Mouse (Mus musculus): ENCODE measurements around the gene Rbp2. TPM values are rescaled to one million over a fixed set of nuclear protein-coding genes. Genes with fewer than 3 reads are reported as not detected.

Rbp2 gene
- polyA plus RNA-seq, 1 experiment = 0.17 TPM

DNA sequence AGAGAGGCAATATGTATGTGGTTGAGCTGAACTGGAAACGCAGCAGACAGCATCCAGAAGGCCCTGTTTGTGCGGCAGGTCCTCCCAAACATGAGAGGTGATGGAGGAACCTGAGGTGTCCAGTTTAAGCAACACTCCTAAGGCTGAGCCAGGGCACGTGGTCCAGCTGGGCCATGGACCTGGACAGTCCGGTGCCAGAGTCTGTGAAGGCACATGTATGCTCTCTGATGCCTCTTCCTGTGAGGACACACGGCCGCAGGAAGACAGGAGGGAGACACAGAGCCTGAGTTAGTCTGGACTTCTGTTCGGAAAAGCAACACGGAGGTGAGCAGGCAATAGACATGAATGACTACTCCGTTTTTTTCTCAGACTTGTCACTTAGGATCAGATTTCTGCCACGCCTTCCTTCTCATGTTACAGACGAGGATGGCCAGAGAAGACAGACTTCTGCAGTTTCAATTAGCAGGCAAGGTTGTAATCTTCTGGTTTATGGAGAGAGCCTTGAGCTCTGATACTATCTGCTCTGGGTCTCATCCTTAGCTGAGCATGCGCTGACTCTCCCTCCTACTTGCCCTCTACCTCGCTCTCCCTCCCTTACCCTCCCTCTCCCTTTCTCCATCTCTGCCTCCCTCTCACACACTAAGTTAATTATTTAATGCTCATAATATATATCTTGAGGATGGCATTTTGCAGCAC, 52.2 kb downstream of the Rbp2 start:
- H3K4me2 ChIP-seq (ENCODE audit: low read depth) = peak overlapping the region; percentile 44
- no peaks in the 10 kb centered on the region for H3K36me3 ChIP-seq (ENCODE audit: control insufficient read depth, insufficient read depth)
- no peaks in the 10 kb centered on the region for H3K27me3 ChIP-seq (ENCODE audit: control insufficient read depth, insufficient read depth, insufficient read length)
- no peak overlapping the region for H3K4me3 ChIP-seq
- H3K79me2 ChIP-seq (ENCODE audit: control insufficient read depth, insufficient read depth) = no peaks in the 10 kb centered on the region
- H3ac ChIP-seq (ENCODE audit: control insufficient read depth, insufficient read length) = no peak overlapping the region
- TF ChIP-seq SRF (IDR thresholded peaks at IDR 0.05; ENCODE audit: control insufficient read depth, insufficient read length, low read depth) = no peak
- TF ChIP-seq REST (IDR thresholded peaks at IDR 0.05; ENCODE audit: insufficient read depth, insufficient read length) = no peak
- no peak for TF ChIP-seq TCF3 (IDR thresholded peaks at IDR 0.05; ENCODE audit: insufficient read length, low read depth)
- no peak for TF ChIP-seq POLR2AphosphoS2 (IDR thresholded peaks at IDR 0.05; ENCODE audit: insufficient read length, low read depth)
- TF ChIP-seq USF1 (IDR thresholded peaks at IDR 0.05; ENCODE audit: low read depth) = no peak
- no peak for TF ChIP-seq E2F4 (IDR thresholded peaks at IDR 0.05; ENCODE audit: insufficient read depth)
- TF ChIP-seq MAX (IDR thresholded peaks at IDR 0.05; ENCODE audit: low read depth) = no peak
- no peak for TF ChIP-seq TCF12 (IDR thresholded peaks at IDR 0.05; ENCODE audit: insufficient read depth, poor library complexity, severe bottlenecking)
- no peak for TF ChIP-seq CEBPB (IDR thresholded peaks at IDR 0.05; ENCODE audit: insufficient read depth, poor library complexity, severe bottlenecking)
- TF ChIP-seq POLR2A (IDR thresholded peaks at IDR 0.05; ENCODE audit: insufficient read length, low read depth) = no peak
- no peak for TF ChIP-seq MYOG (IDR thresholded peaks at IDR 0.05; ENCODE audit: control insufficient read depth in 1 of 3, insufficient read depth in 1 of 3, insufficient read length in 2 of 3, low read depth in 2 of 3)
- TF ChIP-seq MYOD1 (IDR thresholded peaks at IDR 0.05; ENCODE audit: control insufficient read depth in 1 of 3, insufficient read length in 2 of 3, low read depth in 2 of 3) = no peak

DNA sequence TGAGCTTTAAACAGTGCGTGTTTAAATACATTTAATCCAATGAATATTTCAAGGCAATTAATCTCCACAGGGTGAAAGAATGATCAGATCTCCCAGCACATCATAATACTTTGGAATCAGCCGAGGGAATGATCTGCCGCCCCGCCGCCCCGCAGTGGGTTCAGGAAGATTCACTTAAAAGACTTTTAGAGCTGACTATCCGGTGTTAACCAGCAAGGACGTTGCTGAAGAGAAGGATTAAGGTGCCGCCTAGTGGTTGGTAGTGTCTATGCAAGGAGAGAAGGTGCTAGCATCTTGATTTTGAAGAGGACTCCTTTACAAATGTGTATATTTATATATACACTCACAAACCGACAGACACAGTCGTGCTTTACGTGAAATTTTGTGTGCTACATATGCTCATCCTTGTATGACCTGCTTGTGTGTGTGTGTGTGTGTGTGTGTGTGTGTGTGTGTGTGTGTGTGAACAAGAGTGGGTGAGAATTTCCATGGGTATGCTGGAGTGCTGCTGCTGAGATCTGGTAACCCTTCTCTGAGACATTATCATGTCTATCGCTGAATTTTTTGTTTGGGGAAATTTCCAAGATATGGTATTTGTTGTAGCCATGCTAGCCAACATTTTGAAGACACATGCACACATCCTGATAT, 52.9 kb downstream of the Rbp2 start:
- no peak overlapping the region for H3K4me3 ChIP-seq
- TF ChIP-seq POLR2AphosphoS2 (IDR thresholded peaks at IDR 0.05; ENCODE audit: insufficient read length, low read depth) (no peak), USF1 (IDR thresholded peaks at IDR 0.05; ENCODE audit: low read depth) (no peak), E2F4 (IDR thresholded peaks at IDR 0.05; ENCODE audit: insufficient read depth) (no peak), MYOD1 (IDR thresholded peaks at IDR 0.05; ENCODE audit: control insufficient read depth in 1 of 3, insufficient read length in 2 of 3, low read depth in 2 of 3) (no peak), SRF (IDR thresholded peaks at IDR 0.05; ENCODE audit: control insufficient read depth, insufficient read length, low read depth) (no peak), TCF12 (IDR thresholded peaks at IDR 0.05; ENCODE audit: insufficient read depth, poor library complexity, severe bottlenecking) (no peak), MAX (IDR thresholded peaks at IDR 0.05; ENCODE audit: low read depth) (no peak), POLR2A (IDR thresholded peaks at IDR 0.05; ENCODE audit: insufficient read length, low read depth) (no peak), REST (IDR thresholded peaks at IDR 0.05; ENCODE audit: insufficient read depth, insufficient read length) (no peak), TCF3 (IDR thresholded peaks at IDR 0.05; ENCODE audit: insufficient read length, low read depth) (no peak), MYOG (IDR thresholded peaks at IDR 0.05; ENCODE audit: control insufficient read depth in 1 of 3, insufficient read depth in 1 of 3, insufficient read length in 2 of 3, low read depth in 2 of 3) (no peak)
- H3K27me3 ChIP-seq (ENCODE audit: control insufficient read depth, insufficient read depth, insufficient read length) = no peaks in the 10 kb centered on the region
- H3K79me2 ChIP-seq (ENCODE audit: control insufficient read depth, insufficient read depth) = no peaks in the 10 kb centered on the region
- H3K4me2 ChIP-seq (ENCODE audit: low read depth) = peak overlapping the region; percentile 44
- H3K36me3 ChIP-seq (ENCODE audit: control insufficient read depth, insufficient read depth) = no peaks in the 10 kb centered on the region
- H3ac ChIP-seq (ENCODE audit: control insufficient read depth, insufficient read length) = no peak overlapping the region

DNA sequence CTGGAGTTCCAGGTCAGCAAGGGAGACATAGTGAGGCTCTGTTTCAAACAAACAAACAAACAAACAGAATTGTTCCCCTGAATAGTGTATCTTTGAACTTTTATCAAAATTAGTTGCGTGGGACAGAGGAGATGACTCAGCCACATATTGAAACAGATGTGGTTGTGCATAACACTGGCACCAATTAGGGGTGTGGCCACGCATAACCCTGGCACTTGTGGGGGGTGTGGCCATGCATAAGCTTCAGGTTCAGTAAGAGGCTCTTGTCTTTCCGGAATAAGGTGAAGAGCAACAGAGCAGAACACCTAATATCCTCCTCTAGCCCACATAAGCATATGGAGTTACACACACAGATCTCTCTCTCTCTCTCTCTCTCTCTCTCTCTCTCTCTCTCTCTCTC, 58.1 kb downstream of the Rbp2 start:
- H3K4me2 ChIP-seq (ENCODE audit: low read depth) = no peak overlapping the region
- no peak overlapping the region for H3ac ChIP-seq (ENCODE audit: control insufficient read depth, insufficient read length)
- no peaks in the 10 kb centered on the region for H3K27me3 ChIP-seq (ENCODE audit: control insufficient read depth, insufficient read depth, insufficient read length)
- TF ChIP-seq USF1 (IDR thresholded peaks at IDR 0.05; ENCODE audit: low read depth) (no peak), MYOG (IDR thresholded peaks at IDR 0.05; ENCODE audit: control insufficient read depth in 1 of 3, insufficient read depth in 1 of 3, insufficient read length in 2 of 3, low read depth in 2 of 3) (no peak)
- H3K36me3 ChIP-seq (ENCODE audit: control insufficient read depth, insufficient read depth) = no peaks in the 10 kb centered on the region
- no peaks in the 10 kb centered on the region for H3K79me2 ChIP-seq (ENCODE audit: control insufficient read depth, insufficient read depth)
- H3K4me3 ChIP-seq = no peak overlapping the region

Other genes with a start within 250 kb of the Rbp2 start
- 1.3 TPM for gene Nmnat3, start 198.7 kb upstream of the Rbp2 start, polyA plus RNA-seq (2012; fragmentation: generic; extraction: Trizol)
- gene Rbp1, start 63.2 kb upstream of the Rbp2 start, polyA plus RNA-seq (2012; fragmentation: generic; extraction: Trizol) = 4.4 TPM
- 94.1 TPM for gene Copb2, start 77.6 kb downstream of the Rbp2 start, polyA plus RNA-seq (2012; fragmentation: generic; extraction: Trizol)
- 33.5 TPM for gene Mrps22, start 115.5 kb downstream of the Rbp2 start, polyA plus RNA-seq (2012; fragmentation: generic; extraction: Trizol)